Mouse (Mus musculus) brain, adult 2 months (tissue): ENCODE results near the gene Calr4.

ENCODE experiments used
- DNase-seq: peaks from one replicate; pipeline ENCODE4 v3.0.0; 2011; ENCODE audit warnings: low read depth, low spot score

Calr4 gene

DNA sequence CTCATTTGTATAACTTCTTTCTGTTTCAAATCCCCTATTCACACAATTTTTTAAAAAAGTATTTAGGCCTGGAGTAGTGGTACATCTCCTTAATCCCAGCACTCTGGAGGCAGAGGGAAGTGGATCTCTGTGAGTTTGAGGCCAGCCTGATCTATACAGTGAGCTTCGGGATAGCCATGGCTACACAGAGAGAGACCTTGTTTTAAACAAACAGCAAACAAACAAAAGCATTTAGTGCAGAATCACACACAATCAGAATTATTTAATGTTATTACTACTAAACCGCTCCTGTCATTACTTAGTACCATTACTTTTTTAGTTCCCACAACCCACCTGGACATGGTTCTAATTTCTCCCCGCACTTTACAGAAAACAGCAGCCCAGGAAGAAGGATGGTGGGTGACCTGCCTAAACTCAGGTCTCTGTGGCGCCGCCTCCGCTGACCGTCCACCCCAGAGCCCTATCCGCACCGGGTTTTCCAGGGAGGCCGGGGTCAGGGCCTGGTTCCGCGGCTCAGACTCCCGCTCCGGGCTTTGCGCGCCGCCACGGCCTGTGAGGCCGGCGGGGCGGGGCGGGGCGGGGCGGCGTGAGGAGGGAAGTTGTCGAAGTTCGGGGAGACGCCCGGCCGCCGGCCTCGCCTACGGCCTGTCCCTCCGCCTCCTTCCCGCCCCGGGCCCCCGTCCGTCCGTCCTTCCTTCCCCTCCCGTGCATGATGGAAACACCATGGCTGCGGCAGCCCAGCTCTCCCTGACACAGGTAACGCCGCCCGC lies 45.6 kb downstream of the Calr4 start, which contains the start of gene Eps15:
TSS of gene Eps15 (plus strand) at position 580 of the 770 bp plus-strand sequence.
- DNase-seq: peak; percentile 92

DNA sequence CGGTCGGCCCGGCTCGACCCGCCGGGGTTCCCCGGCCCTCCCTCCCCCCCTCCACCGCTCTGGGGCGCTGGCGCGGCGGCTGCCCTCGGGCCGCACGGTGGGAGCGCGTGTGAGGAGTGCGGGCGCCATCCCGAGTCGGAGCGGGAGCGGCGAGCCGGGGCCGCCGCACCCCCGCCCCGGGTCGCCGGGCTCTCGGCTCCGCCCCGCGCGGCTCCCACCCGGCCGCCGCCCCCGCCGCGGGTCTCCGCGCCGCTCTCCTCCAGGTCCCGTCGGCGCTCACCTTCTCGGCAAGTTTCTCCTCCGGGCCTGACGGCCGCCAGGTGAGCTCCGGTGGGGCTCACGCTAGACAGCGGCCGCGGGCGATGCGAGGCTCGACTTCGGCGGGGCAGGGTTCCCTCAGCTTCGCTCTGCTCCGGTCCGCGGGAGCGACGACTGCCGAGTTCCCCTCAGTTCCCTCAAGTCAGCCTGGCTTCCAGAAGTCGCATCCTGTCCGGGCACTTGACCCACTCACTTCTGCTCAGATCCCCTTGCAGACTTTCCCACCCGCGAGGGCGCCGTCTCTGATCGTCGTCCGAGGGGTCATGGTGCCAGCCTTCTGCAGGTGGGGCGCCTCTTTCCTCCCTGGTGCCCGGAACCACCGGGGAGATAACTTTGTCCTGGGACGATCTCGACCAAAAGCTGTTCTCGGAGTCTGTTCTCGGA lies 46.3 kb downstream of the Calr4 start:
- peak; percentile 5 for DNase-seq

DNA sequence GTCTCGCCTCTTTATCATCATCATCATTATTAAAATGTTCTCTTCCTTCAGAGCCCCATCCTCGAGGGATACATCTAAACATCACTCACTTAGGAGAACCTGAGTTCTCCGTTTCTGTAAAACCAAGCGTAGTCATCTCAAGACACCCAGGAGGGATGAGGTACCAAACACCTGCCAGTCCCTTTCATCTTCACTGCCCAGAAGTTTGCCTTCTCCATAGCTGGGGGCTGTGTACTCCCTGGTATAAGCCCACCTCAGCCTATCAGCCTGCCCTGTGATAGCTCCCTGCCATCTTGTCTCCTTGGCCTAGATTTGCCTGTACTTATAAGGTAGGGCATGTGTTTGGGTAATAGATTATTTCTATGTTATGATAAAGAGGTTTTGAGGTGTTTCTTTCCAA lies 46.9 kb downstream of the Calr4 start:
- no peak for DNase-seq

DNA sequence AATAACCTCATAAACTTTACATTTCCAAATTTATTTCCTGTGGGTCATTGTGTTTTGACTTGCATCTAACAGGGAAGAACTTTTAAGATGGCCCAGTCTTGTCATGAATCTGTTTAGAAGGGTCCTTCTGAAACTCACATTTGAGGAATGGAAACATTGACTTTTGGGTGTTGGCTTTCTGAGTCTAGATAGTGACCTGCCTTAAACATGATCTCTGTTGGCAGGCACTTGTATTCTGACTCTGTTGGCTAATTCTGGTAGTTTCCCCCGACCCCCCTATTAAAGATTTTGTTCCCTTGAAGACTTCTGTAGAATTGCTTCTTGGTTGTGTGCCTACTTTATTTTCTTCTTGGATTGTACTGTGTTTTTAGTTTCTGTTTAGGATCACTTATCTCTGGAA lies 47.7 kb downstream of the Calr4 start:
- no peak for DNase-seq

DNA sequence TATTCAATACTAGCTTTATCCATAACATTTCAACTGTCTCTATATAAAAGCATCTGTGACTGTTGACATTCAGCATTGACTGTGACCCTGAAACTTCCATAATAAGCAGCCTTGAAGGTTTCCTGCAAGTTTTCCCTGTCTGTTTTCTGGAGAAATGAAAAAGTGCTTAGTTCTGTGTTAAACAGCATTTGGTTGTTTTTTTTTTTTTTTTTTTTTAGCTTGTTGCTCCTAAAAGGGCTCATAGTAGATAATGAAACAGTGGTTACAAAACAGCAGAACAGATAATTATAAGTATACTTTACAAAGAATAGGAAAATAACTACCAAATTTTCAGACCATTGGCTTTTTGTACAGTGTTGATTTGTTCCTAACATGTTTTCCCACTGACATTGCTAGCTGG lies 60.3 kb downstream of the Calr4 start:
- no peak for DNase-seq

DNA sequence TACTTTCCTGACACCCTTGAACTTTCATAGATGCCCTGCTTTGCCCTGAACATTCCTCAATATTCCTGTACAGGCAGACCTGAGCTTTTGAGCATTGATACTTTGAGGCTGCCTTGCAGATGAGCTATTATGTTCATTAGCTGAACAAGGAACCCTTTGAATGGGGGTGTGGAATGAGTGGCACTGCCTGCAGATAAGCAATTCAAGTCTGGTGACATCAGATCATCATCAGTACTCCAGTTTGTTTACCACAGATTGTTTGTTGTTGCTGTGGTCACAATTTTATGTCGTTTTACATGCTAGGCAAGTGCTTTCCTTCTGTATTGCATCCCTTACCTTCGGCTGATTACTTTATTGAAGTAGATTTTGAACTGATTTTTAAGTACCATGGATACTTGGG lies 62.2 kb downstream of the Calr4 start:
- peak; percentile 61 for DNase-seq

DNA sequence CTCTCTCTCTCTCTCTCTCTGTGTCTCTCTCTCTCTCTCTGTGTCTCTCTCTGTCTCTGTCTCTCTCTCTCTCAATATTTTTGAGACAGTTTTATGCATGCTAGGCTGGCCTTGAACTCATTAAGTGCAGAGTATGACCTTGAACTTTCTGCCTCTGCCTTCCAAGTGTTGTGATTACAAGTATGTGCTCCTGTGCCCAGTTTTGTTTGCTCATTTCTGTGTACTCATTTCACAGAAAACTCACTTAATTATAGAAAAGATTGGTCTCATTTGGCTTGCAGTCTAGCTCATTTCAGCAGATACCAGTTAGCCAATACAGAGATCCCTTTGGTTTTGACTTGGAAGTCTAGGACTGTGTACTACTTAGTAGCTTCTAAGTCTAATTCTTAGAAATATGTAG lies 64.9 kb downstream of the Calr4 start:
- DNase-seq: no peak
